Mouse (Mus musculus): Measurements from ENCODE around the gene Hdhd3.

DNA sequence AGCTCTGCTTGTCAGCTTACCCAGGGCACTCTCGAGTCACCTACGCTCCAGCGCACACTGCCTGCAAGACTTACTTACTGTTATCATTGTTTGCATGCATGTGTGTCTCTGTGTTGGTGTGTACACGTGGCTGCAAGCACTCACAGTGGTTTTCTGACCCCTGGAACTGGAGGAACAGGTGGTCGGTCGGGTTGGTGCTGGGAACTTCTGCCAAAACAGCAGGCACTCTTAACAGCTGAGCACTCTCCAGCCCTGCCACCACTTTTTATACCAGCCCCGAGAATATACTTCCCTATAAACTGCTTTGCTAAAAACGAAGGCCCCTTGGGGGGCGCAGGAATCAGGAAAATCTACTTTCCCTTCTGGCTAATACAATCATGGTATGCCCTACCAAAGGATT, 9.0 kb downstream of the Hdhd3 start:
- TF ChIP-seq CTCF (IDR thresholded peaks at IDR 0.05; ENCODE audit: borderline replicate concordance, insufficient read depth, low read length) (no peak), POLR2A (IDR thresholded peaks at IDR 0.05; ENCODE audit: low read depth, low read length) (no peak)
